Mouse (Mus musculus): Measurements from ENCODE around the gene Mast4.

GRCm38 (mm10) chr13:103354737-103355136 is 20.4 kb upstream of the Mast4 start:
- no peak for TF ChIP-seq CTCF (IDR thresholded peaks at IDR 0.05; ENCODE audit: control insufficient read depth, insufficient read depth, insufficient read length)
- no peak for TF ChIP-seq FOSL1 (IDR thresholded peaks at IDR 0.05; ENCODE audit: insufficient read depth, low read length, poor library complexity, severe bottlenecking)
- TF ChIP-seq MAX (IDR thresholded peaks at IDR 0.05) = no peak
- TF ChIP-seq MYOG (IDR thresholded peaks at IDR 0.05; ENCODE audit: control insufficient read depth, extremely low read depth, insufficient read length) = no peak
- no peak for TF ChIP-seq CEBPB (IDR thresholded peaks at IDR 0.05; ENCODE audit: low read depth)

All from C2C12 (cell line).